Mouse (Mus musculus): Measurements from ENCODE around the gene Tdrd7. TPM values are rescaled to one million over a fixed set of nuclear protein-coding genes. Genes with fewer than 3 reads are reported as not detected.

Gene Tdrd7
- polyA plus RNA-seq, 1 experiment from 2014 or later: 30.0 TPM

DNA sequence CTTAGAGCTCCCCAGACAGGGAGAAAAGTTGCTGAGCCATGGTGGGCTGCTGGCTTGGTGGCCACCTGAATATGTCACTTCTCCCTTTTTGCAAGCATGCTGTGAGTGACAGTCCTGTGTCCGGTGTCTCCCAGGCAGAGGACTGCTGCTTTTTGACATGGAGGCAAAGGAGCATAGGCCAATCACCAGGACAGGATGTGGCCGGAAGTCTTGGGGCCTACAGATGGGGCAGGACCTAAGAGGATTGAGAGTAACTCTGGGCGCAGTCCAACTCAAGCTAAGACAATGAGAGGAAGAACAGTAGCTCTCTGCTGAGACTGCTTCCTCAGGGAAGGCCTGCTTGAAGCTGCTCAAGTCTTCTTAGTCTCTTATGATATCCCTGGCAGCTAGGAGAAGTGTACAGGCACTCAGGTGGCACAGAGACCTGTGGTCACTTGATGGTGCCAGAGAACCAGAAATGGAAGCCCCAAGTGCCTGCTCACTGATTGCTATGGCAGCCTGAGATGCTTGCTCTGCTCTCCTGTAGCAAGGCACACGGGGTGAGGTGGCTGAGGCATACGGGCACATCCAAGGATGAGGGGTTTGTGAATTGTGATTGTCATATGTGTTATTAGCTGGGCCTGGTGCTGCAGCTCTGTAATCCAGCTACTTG, 43.1 kb downstream of the Tdrd7 start:
- H3K9me3 ChIP-seq (ENCODE audit: control insufficient read depth, low read length): no peaks in the 10 kb centered on the region

DNA sequence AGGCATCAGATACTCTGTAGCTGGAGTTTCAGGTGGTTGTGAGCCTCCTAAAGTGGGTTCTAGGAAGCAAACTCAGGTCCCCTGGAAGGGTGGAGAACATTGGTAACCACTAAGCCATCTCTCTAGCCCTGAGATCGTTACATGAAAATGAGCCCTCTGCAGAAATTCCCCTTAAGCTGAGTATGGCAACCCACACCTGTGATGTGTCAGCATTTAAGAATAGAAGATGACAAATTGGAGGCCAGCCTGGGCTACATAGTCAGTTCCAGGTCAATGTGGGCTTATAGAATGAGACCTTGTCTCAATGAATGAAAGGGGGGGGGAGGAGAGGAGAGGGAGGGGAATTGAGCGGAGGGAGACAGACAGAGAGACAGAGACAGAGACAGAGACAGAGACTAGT, 46.6 kb downstream of the Tdrd7 start:
- Histone ChIP-seq H3K9me3 (ENCODE audit: control insufficient read depth, low read length) (no peaks in the 10 kb centered on the region), H3K27me3 (replicated peaks; ENCODE audit: control insufficient read depth, insufficient read depth, low read length) (no peaks in the 10 kb centered on the region), H3K36me3 (ENCODE audit: control insufficient read depth, insufficient read depth, low read length) (peaks cover 25% of the 10 kb centered on the region), H3K4me2 (ENCODE audit: low read length) (no peak overlapping the region), H3K9ac (ENCODE audit: low read depth, low read length) (no peak overlapping the region), H3K4me3 (ENCODE audit: low read length) (no peak overlapping the region), H3K27ac (ENCODE audit: low read depth, low read length) (no peak overlapping the region), H3K4me1 (ENCODE audit: control insufficient read depth, insufficient read depth, low read depth, low read length) (no peaks in the 10 kb centered on the region)
- ATAC-seq: no peak
- WGBS: 87% methylated on average over 2 of the region's 2 CpGs

More for the DNA sequence above, 43.1 kb downstream of the Tdrd7 start:
- no peaks in the 10 kb centered on the region for H3K27me3 ChIP-seq (replicated peaks; ENCODE audit: control insufficient read depth, insufficient read depth, low read length)
- ATAC-seq: no peak
- H3K4me1 ChIP-seq (ENCODE audit: control insufficient read depth, insufficient read depth, low read depth, low read length): no peaks in the 10 kb centered on the region
- WGBS: 89% methylated on average over 5 of the region's 5 CpGs
- no peak overlapping the region for H3K27ac ChIP-seq (ENCODE audit: low read depth, low read length)
- no peak overlapping the region for H3K4me3 ChIP-seq (ENCODE audit: low read length)
- H3K4me2 ChIP-seq (ENCODE audit: low read length): no peak overlapping the region
- no peak overlapping the region for H3K9ac ChIP-seq (ENCODE audit: low read depth, low read length)
- H3K36me3 ChIP-seq (ENCODE audit: control insufficient read depth, insufficient read depth, low read length): peaks cover 29% of the 10 kb centered on the region

DNA sequence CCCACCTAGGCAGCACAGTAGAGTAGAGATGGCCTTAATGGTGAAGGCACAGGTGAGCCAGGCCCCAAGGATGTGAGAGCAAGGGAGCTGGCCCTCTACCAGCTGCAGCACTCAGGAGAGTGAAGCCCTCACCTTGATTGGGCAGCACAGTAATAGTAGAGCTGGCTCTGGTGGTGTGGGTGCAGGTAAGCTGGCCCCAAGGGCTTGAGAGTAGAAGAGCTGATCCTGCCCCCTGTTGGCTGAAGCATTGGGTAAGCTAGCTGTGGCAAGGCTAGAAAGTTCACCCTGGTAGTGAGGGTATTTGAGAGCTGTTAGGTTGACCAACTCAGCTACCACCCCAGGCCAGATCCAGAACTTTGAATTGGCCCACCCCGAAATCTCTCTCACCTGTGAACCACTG, 50.5 kb downstream of the Tdrd7 start:
- Histone ChIP-seq H3K27me3 (replicated peaks; ENCODE audit: control insufficient read depth, insufficient read depth, low read length) (no peaks in the 10 kb centered on the region), H3K36me3 (ENCODE audit: control insufficient read depth, insufficient read depth, low read length) (peaks cover 10% of the 10 kb centered on the region), H3K9ac (ENCODE audit: low read depth, low read length) (no peak overlapping the region), H3K27ac (ENCODE audit: low read depth, low read length) (no peak overlapping the region), H3K4me2 (ENCODE audit: low read length) (no peak overlapping the region), H3K4me3 (ENCODE audit: low read length) (no peak overlapping the region), H3K4me1 (ENCODE audit: control insufficient read depth, insufficient read depth, low read depth, low read length) (no peaks in the 10 kb centered on the region), H3K9me3 (ENCODE audit: control insufficient read depth, low read length) (no peaks in the 10 kb centered on the region)
- ATAC-seq: no peak
- WGBS: 81% methylated on average over 1 of the region's 1 CpGs

DNA sequence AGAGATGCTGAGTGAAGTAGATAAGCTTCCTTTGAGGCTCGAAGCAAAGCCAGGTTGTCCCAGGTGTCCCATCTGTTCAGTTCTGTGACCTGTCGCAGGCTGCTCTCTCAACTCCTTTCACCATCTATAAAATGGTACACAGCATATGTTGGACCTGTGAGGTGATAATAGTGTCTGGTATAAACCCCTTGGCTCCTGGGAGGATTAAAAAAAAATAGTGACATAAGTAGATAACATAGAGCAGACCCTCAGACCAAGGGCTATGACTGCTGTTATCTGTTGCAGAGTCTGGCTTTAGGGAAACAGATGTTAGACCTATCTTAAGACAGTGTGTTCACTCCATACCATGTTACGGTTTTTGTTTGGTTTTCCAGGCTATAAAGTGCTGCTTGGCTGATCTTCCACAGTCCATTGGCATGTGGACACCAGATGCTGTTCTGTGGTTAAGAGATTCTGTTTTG, 57.9 kb downstream of the Tdrd7 start:
- Histone ChIP-seq H3K36me3 (ENCODE audit: control insufficient read depth, insufficient read depth, low read length) (peaks cover 5% of the 10 kb centered on the region), H3K4me3 (ENCODE audit: low read length) (no peak overlapping the region), H3K4me1 (ENCODE audit: control insufficient read depth, insufficient read depth, low read depth, low read length) (no peaks in the 10 kb centered on the region), H3K27ac (ENCODE audit: low read depth, low read length) (no peak overlapping the region), H3K9me3 (ENCODE audit: control insufficient read depth, low read length) (no peaks in the 10 kb centered on the region), H3K4me2 (ENCODE audit: low read length) (no peak overlapping the region), H3K9ac (ENCODE audit: low read depth, low read length) (no peak overlapping the region), H3K27me3 (replicated peaks; ENCODE audit: control insufficient read depth, insufficient read depth, low read length) (no peaks in the 10 kb centered on the region)
- no peak for ATAC-seq
- 84% methylated on average over 3 of the region's 3 CpGs for WGBS

DNA sequence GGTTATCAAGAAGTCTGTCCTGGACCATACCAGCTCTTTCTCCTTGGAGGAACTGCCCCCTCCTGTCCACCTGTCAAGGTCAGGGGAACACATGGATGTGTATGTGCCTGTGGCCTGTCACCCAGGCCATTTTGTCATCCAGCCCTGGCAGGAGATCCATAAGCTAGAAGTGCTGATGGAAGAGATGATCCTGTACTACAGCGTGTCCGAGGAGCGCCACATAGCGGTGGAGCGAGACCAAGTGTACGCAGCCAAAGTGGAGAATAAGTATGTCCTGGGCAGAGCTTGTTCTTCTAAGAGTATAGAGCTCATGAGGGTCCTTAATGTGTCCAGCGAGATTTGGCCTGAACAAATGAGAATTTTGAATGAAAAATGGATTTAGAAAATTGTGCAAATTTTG, 60.8 kb downstream of the Tdrd7 start:
- Histone ChIP-seq H3K27ac (ENCODE audit: low read depth, low read length) (no peak overlapping the region), H3K9ac (ENCODE audit: low read depth, low read length) (no peak overlapping the region), H3K9me3 (ENCODE audit: control insufficient read depth, low read length) (no peaks in the 10 kb centered on the region), H3K4me2 (ENCODE audit: low read length) (no peak overlapping the region), H3K27me3 (replicated peaks; ENCODE audit: control insufficient read depth, insufficient read depth, low read length) (no peaks in the 10 kb centered on the region), H3K4me1 (ENCODE audit: control insufficient read depth, insufficient read depth, low read depth, low read length) (no peaks in the 10 kb centered on the region), H3K36me3 (ENCODE audit: control insufficient read depth, insufficient read depth, low read length) (no peaks in the 10 kb centered on the region; the same call in none of the 2 replicates), H3K4me3 (ENCODE audit: low read length) (no peak overlapping the region)
- 55% methylated on average over 7 of the region's 7 CpGs for WGBS
- ATAC-seq: no peak

DNA sequence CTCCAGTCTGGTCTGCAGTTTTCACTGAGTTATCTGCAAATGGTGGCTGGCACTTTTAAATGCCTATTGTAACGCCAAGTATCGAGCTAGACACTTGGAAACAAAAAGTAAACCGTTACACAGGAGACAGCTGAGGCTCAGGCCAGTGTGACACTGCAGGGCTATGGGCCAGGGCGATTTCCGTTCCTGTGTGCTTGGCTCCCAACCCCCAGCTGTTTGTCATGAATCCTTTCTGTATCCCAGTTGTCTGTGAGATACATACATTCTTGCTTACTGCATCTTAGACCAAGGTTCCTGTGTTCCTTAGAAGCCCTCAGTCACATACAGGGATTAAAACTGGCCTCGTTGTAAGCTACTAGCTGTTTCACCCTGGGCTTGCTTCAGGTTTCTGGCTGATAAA, 63.1 kb downstream of the Tdrd7 start:
- Histone ChIP-seq H3K4me2 (ENCODE audit: low read length) (no peak overlapping the region), H3K36me3 (ENCODE audit: control insufficient read depth, insufficient read depth, low read length) (no peaks in the 10 kb centered on the region; the same call in none of the 2 replicates), H3K4me1 (ENCODE audit: control insufficient read depth, insufficient read depth, low read depth, low read length) (no peaks in the 10 kb centered on the region), H3K27me3 (replicated peaks; ENCODE audit: control insufficient read depth, insufficient read depth, low read length) (no peaks in the 10 kb centered on the region), H3K9ac (ENCODE audit: low read depth, low read length) (no peak overlapping the region), H3K9me3 (ENCODE audit: control insufficient read depth, low read length) (no peaks in the 10 kb centered on the region), H3K27ac (ENCODE audit: low read depth, low read length) (no peak overlapping the region), H3K4me3 (ENCODE audit: low read length) (no peak overlapping the region)
- ATAC-seq: no peak
- 63% methylated on average over 6 of the region's 6 CpGs for whole genome bisulfite sequencing

DNA sequence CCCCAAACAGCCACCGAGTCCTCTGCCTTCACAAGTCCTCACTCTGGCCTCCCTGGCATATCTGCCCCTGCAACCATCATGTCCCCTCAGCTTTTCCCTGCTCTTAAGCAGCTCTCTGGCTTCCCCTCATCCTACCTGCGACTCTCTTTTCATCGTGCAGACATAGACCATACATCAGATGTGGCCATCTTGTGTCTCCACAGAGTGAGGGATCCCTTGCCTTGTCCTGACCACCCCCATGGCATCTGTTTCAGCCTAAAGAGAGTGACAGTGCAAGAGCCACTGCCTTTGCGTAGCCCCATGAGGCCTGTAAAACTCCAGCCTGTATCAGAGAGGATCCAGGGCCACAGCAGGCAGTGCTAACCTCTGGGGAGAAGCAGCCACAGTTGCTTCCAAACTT, 63.6 kb downstream of the Tdrd7 start:
- H3K27ac ChIP-seq (ENCODE audit: low read depth, low read length): no peak overlapping the region
- ATAC-seq: no peak

DNA sequence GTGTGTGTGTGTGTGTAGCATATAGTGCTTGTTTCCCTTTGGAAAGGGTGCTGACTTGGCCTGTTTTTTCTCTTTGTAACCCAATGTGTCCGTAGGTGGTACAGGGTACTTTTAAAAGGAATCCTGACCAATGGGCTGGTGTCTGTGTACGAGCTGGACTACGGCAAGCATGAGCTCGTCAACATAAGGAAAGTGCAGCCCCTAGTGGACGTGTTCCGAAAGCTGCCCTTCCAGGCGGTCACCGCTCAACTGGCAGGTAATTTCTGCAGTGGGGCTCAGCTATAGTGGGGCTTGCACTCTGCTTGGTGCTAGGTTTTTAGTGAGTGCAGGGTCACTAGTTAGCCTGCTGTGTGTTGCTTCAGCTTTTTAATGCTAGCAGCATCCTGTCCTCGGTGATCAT, 64.4 kb downstream of the Tdrd7 start:
- H3K36me3 ChIP-seq (ENCODE audit: control insufficient read depth, insufficient read depth, low read length): no peaks in the 10 kb centered on the region; the same call in none of the 2 replicates
- no peak overlapping the region for H3K27ac ChIP-seq (ENCODE audit: low read depth, low read length)
- H3K27me3 ChIP-seq (replicated peaks; ENCODE audit: control insufficient read depth, insufficient read depth, low read length): no peaks in the 10 kb centered on the region
- H3K4me3 ChIP-seq (ENCODE audit: low read length): no peak overlapping the region
- 58% methylated on average over 9 of the region's 9 CpGs for WGBS
- H3K9me3 ChIP-seq (ENCODE audit: control insufficient read depth, low read length): no peaks in the 10 kb centered on the region
- ATAC-seq: no peak
- no peak overlapping the region for H3K9ac ChIP-seq (ENCODE audit: low read depth, low read length)
- H3K4me1 ChIP-seq (ENCODE audit: control insufficient read depth, insufficient read depth, low read depth, low read length): no peaks in the 10 kb centered on the region
- no peak overlapping the region for H3K4me2 ChIP-seq (ENCODE audit: low read length)

More for the DNA sequence above, 63.6 kb downstream of the Tdrd7 start:
- Histone ChIP-seq H3K27me3 (replicated peaks; ENCODE audit: control insufficient read depth, insufficient read depth, low read length) (no peaks in the 10 kb centered on the region), H3K4me1 (ENCODE audit: control insufficient read depth, insufficient read depth, low read depth, low read length) (no peaks in the 10 kb centered on the region), H3K9me3 (ENCODE audit: control insufficient read depth, low read length) (no peaks in the 10 kb centered on the region), H3K36me3 (ENCODE audit: control insufficient read depth, insufficient read depth, low read length) (no peaks in the 10 kb centered on the region; the same call in none of the 2 replicates), H3K4me3 (ENCODE audit: low read length) (no peak overlapping the region), H3K9ac (ENCODE audit: low read depth, low read length) (no peak overlapping the region), H3K4me2 (ENCODE audit: low read length) (no peak overlapping the region)
- WGBS: 90% methylated on average over 4 of the region's 4 CpGs

DNA sequence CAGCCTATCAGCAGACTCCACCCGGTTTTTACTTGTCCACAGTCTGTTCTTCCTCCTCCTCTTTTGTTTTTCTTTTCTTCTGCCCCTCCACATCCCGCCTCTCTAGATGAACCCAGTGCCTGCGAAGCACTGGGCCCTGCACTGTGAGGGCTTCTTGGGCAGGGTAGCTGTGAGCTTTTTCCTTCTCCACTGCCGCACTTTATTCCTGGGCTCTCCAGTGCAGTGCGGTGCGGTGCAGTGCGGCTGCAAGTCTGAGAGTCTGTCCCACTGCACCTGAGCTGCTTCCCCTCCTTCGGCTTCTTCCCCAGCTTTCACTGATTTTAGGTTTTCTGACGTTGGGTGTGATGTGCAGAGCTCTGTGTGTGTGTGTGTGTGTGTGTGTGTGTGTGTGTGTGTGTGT, 67.3 kb downstream of the Tdrd7 start:
- no peaks in the 10 kb centered on the region for H3K36me3 ChIP-seq (ENCODE audit: control insufficient read depth, insufficient read depth, low read length)
- 66% methylated on average over 9 of the region's 9 CpGs for WGBS

More for the DNA sequence above, 67.3 kb downstream of the Tdrd7 start:
- Histone ChIP-seq H3K4me2 (ENCODE audit: low read length) (no peak overlapping the region), H3K9ac (ENCODE audit: low read depth, low read length) (no peak overlapping the region), H3K4me1 (ENCODE audit: control insufficient read depth, insufficient read depth, low read depth, low read length) (no peaks in the 10 kb centered on the region), H3K4me3 (ENCODE audit: low read length) (no peak overlapping the region), H3K27me3 (replicated peaks; ENCODE audit: control insufficient read depth, insufficient read depth, low read length) (peaks cover 7% of the 10 kb centered on the region), H3K9me3 (ENCODE audit: control insufficient read depth, low read length) (no peaks in the 10 kb centered on the region), H3K27ac (ENCODE audit: low read depth, low read length) (no peak overlapping the region)
- no peak for ATAC-seq
